Mouse (Mus musculus): ENCODE measurements at regions not wholly inside any gene's neighbourhood (a gene's known extent, or its start where the extent isn't known, plus 50 kb on each side); places are given as distances from the start of the nearest gene placed in this dataset.

DNA sequence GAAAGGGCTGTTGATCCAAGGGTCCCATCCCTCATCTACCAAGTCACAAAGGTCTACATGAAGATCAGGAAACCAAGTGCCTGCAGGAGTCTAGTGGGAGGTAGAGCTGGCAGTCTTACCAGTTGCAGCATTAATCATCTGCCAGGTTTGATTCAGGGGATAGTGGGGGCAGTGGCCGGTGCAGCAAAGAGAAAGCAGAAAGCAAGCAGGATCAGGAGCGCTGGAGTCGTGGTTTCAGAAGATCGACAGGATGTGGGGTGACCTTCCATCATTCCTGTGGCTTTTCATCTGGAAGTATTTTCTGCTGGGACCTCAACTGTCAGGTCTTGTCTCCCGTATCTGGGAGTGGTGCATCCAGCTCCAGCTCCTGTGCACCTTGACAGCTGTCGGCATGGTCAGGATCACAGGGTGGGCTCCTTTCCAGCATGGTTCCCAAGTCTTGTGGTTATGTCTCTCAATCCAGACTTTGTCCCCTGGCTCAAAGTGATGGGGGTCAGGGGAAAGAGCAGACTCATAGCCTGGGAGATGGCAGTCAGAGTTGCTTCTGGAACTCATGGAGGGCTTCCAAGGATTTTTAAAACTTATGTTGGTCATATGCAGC is 51.2 kb upstream of the Fzd7 start:
- H3K27ac ChIP-seq (ENCODE audit: low read depth, low read length) = no peak overlapping the region
- no peak overlapping the region for H3K4me3 ChIP-seq (ENCODE audit: low read depth, low read length)
- H3K36me3 ChIP-seq (ENCODE audit: control insufficient read depth, insufficient read depth, low read length) = no peaks in the 10 kb centered on the region
- no peaks in the 10 kb centered on the region for H3K27me3 ChIP-seq (ENCODE audit: control insufficient read depth, insufficient read depth, low read length)
- no peaks in the 10 kb centered on the region for H3K9me3 ChIP-seq (ENCODE audit: control insufficient read depth, low read length)
- 85% methylated on average over 6 of the region's 6 CpGs for WGBS
- H3K4me1 ChIP-seq (replicated peaks; ENCODE audit: control insufficient read depth, insufficient read depth, low read length) = no peaks in the 10 kb centered on the region
- H3K4me2 ChIP-seq (ENCODE audit: low read depth, low read length, severe bottlenecking) = no peak overlapping the region
- DNase-seq (ENCODE audit: low spot score) (no peak), ATAC-seq (replicated peaks; ENCODE audit: low FRiP score) (no peak)
- no peak overlapping the region for H3K9ac ChIP-seq (ENCODE audit: low read length)
